Mouse (Mus musculus) liver, embryonic 14.5 days (tissue): Measurements from ENCODE around the gene Slc35b2.

Experiments
- CTCF ChIP-seq: IDR thresholded peaks from 2 replicates; pipeline ENCODE4 v1.5.1; 2016; ENCODE audit warnings: antibody characterized with exemption, low read depth, control low read depth
- EP300 ChIP-seq: IDR thresholded peaks from 2 replicates; pipeline ENCODE4 v1.6.1; 2016; ENCODE audit warnings: antibody characterized with exemption, low read depth

- TF ChIP-seq CTCF (0 out of 2 replicates have a peak, but pooled peaks have one; percentile 5), EP300 (no peak)
Measured at GRCm38 (mm10) chr17:45564531-45565084, 934 bp downstream of the Slc35b2 start.
